Mouse (Mus musculus) bone marrow, adult 2 months (tissue): Measurements from ENCODE around the gene Fra10ac1.

Experiments used
- CTCF ChIP-seq: fragments of 200-500 bp; IDR thresholded peaks from 2 replicates; pipeline ENCODE4 v1.5.1; 2011; ENCODE audit warnings: low read length, control low read depth; ENCODE audit not compliant: control insufficient read depth, insufficient read depth
- POLR2A ChIP-seq: fragments of 200-500 bp; IDR thresholded peaks from 2 replicates; pipeline ENCODE4 v1.6.1; 2011; ENCODE audit warnings: low read depth, mild to moderate bottlenecking, control low read depth, low read length, borderline replicate concordance; ENCODE audit not compliant: control insufficient read depth

DNA sequence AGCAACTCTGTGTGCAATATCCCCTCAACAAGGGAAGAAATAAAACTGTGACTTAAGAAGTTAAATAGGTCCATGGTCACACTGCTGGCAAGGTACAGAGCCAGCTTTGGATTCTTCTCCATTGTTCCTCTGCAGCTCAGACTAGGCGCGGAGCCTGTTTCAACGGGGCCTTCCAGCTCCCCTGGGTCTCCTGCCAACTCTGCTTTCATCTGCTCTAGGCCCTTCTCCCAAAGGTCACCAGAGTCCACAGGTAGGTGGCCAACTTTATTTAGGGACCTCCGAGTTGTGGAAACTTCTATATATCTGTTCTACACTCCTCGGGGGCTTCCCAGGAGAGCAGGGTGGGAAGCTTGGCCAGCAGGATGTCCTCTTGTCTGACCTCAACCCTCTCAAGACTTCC lies 37.4 kb upstream of the Fra10ac1 start:
- no peak for TF ChIP-seq CTCF
- no peak for TF ChIP-seq POLR2A
